Mouse (Mus musculus) forebrain, postnatal 0 days (tissue): ENCODE results near the gene C5ar1. TPM values are rescaled to one million over a fixed set of nuclear protein-coding genes. Genes with fewer than 3 reads are reported as not detected.
A peak's percentile ranks its signal among the peaks of the same experiment; 100 is the strongest.
"Not testable (repeated sequence)": the region's sequence is repeated elsewhere in the genome, so short reads cannot be mapped to it uniquely, and the experiment has no call there.

Experiments
- ATAC-seq: fragments of 200-750 bp; cut with Nextera tagmentation; 2 replicates; pipeline ENCODE4 v1.8.0; 2017; ENCODE audit warnings: mild to moderate bottlenecking, moderate library complexity
- DNase-seq: peaks from one replicate; pipeline ENCODE4 v3.0.0-alpha.2; 2015
- H3K27ac ChIP-seq: fragments of 300-500 bp; sonication (generic); 2 replicates; pipeline ENCODE4 v1.5.1; 2014; ENCODE audit warnings: low read depth, mild to moderate bottlenecking, antibody characterized with exemption, low read length, moderate library complexity, mixed read lengths
- H3K27me3 ChIP-seq: fragments of 300-500 bp; sonication (generic); 2 replicates; pipeline ENCODE4 v1.6.1; 2014; ENCODE audit warnings: mild to moderate bottlenecking, low read length, mixed read lengths; ENCODE audit not compliant: insufficient read depth
- H3K36me3 ChIP-seq: fragments of 300-500 bp; sonication (generic); 2 replicates; pipeline ENCODE4 v1.6.1; 2014; ENCODE audit warnings: mild to moderate bottlenecking, moderate library complexity; ENCODE audit not compliant: insufficient read depth
- H3K4me1 ChIP-seq: fragments of 300-500 bp; sonication (generic); 2 replicates; pipeline ENCODE4 v1.6.1; 2014; ENCODE audit warnings: antibody characterized with exemption; ENCODE audit not compliant: insufficient read depth
- H3K4me2 ChIP-seq: fragments of 300-500 bp; sonication (generic); 2 replicates; pipeline ENCODE4 v1.6.1; 2014; ENCODE audit warnings: low read depth, mild to moderate bottlenecking, moderate library complexity
- H3K4me3 ChIP-seq: fragments of 300-500 bp; sonication (generic); 2 replicates; pipeline ENCODE4 v1.5.1; 2014; ENCODE audit warnings: low read depth, low read length, mixed read lengths
- H3K9ac ChIP-seq: fragments of 300-500 bp; sonication (generic); 2 replicates; pipeline ENCODE4 v1.6.1; 2014; ENCODE audit warnings: mild to moderate bottlenecking
- H3K9me3 ChIP-seq: fragments of 300-500 bp; sonication (generic); 2 replicates; pipeline ENCODE4 v1.6.1; 2016; ENCODE audit warnings: low read length
- CTCF ChIP-seq: sonication (generic); IDR thresholded peaks from 2 replicates; pipeline ENCODE4 v1.5.1; 2016; ENCODE audit warnings: antibody characterized with exemption, control low read depth, low read depth
- WGBS: fragments of 180-500 bp; shearing (Covaris S2); extraction: QIAGEN DNeasy Blood & Tissue Kit; methylation state at CpG from one replicate; pipeline ENCODE4 v1.1.7; 2014; 5-methylcytosine and 5-hydroxymethylcytosine counted together
- polyA plus RNA-seq: library from polyadenylated mRNA; unstranded; fragments of >200 nt; fragmentation: Nextera tagmentation; extraction: Ambion mirVana; gene quantifications from 2 replicates; pipeline ENCODE4 v1.2.1, GENCODE M21; 2015
- total RNA-seq: library from RNA; depleted of rRNA; stranded (reverse); fragments of >200 nt; gene quantifications from 2 replicates; pipeline ENCODE4 v1.2.3, GENCODE M21; 2014; rRNA removed

C5ar1 gene
- 0.52 and 1.2 TPM in 2 replicates for total RNA-seq
- 1.7 TPM in 2 replicates for polyA plus RNA-seq

- no peaks in the 10 kb centered on the region for H3K36me3 ChIP-seq
- no peak for DNase-seq
- TF ChIP-seq CTCF: no peak
Observed at GRCm38 (mm10) chr7:16259110-16259590, at the start of gene C5ar1. TSS of gene C5ar1 (minus strand) at chr7:16259540.

GRCm38 (mm10) chr7:16308555-16309317 is 49.4 kb upstream of the C5ar1 start:
- H3K9ac ChIP-seq: no peak overlapping the region; the same call in 1 of the 2 replicates
- peaks cover 11% of the 10 kb centered on the region for H3K4me1 ChIP-seq
- H3K27ac ChIP-seq: no peak overlapping the region
- peak overlapping the region; percentile 98 for H3K4me2 ChIP-seq
- no peaks in the 10 kb centered on the region for H3K36me3 ChIP-seq
- DNase-seq (no peak), ATAC-seq (no peak)
- no peaks in the 10 kb centered on the region for H3K9me3 ChIP-seq
- WGBS: 42% methylated on average over 16 of the region's 16 CpGs
- no peak for TF ChIP-seq CTCF
- H3K4me3 ChIP-seq: peak overlapping the region; percentile 72
- H3K27me3 ChIP-seq: no peaks in the 10 kb centered on the region

More at GRCm38 (mm10) chr7:16259110-16259590, at the start of gene C5ar1:
- no peak for ATAC-seq
- WGBS: 89% methylated on average over 5 of the region's 5 CpGs
- H3K4me1 ChIP-seq: no peaks in the 10 kb centered on the region
- no peak within 1 kb of the TSS for H3K4me2 ChIP-seq
- H3K9ac ChIP-seq: no peak within 1 kb of the TSS
- no peak within 1 kb of the TSS for H3K27ac ChIP-seq
- H3K4me3 ChIP-seq: no peak within 1 kb of the TSS
- no peaks in the 10 kb centered on the region for H3K27me3 ChIP-seq
- H3K9me3 ChIP-seq: no peaks in the 10 kb centered on the region

- not testable (repeated sequence) for H3K9me3 ChIP-seq, H3K4me1 ChIP-seq, H3K27ac ChIP-seq, H3K27me3 ChIP-seq, DNase-seq, ATAC-seq, H3K36me3 ChIP-seq
- H3K9ac ChIP-seq: peak within 1 kb of the TSS; percentile 65
- 70% methylated on average over 1 of the region's 1 CpGs for WGBS
- H3K4me3 ChIP-seq: peak within 1 kb of the TSS; percentile 72
- peak within 1 kb of the TSS; percentile 98 for H3K4me2 ChIP-seq
Observed at GRCm38 (mm10) chr7:16308093-16308492, 48.8 kb upstream of the C5ar1 start, which contains the start of gene Bbc3. TSS of gene Bbc3 (plus strand) at chr7:16308393.

GRCm38 (mm10) chr7:16307141-16307540 is 47.8 kb upstream of the C5ar1 start:
- not testable (repeated sequence) for H3K4me1 ChIP-seq, H3K4me3 ChIP-seq, H3K4me2 ChIP-seq, H3K27ac ChIP-seq, H3K9me3 ChIP-seq, H3K36me3 ChIP-seq, ATAC-seq, DNase-seq, H3K27me3 ChIP-seq, H3K9ac ChIP-seq
- WGBS: 77% methylated on average over 6 of the region's 6 CpGs

- no peaks in the 10 kb centered on the region for H3K36me3 ChIP-seq
- H3K27ac ChIP-seq: peak overlapping the region; percentile 46; the same call in 1 of the 2 replicates
- TF ChIP-seq CTCF: no peak
- 1% methylated on average over 52 of the region's 52 CpGs for WGBS
- peak overlapping the region; percentile 42 for H3K9ac ChIP-seq
- ATAC-seq (peak; percentile 95), DNase-seq (peak; percentile 94)
- peak overlapping the region; percentile 46 for H3K4me3 ChIP-seq
- H3K4me2 ChIP-seq: peak overlapping the region; percentile 80
- H3K9me3 ChIP-seq: no peaks in the 10 kb centered on the region
- H3K4me1 ChIP-seq: peaks cover 11% of the 10 kb centered on the region; the same call in 1 of the 2 replicates
- H3K27me3 ChIP-seq: no peaks in the 10 kb centered on the region
Observed at GRCm38 (mm10) chr7:16299419-16300035, 40.2 kb upstream of the C5ar1 start.

- TF ChIP-seq CTCF: no peak
- Histone ChIP-seq H3K9ac (no peak overlapping the region), H3K27ac (no peak overlapping the region), H3K27me3 (no peaks in the 10 kb centered on the region), H3K36me3 (no peaks in the 10 kb centered on the region), H3K4me1 (peaks cover 11% of the 10 kb centered on the region; the same call in 1 of the 2 replicates), H3K4me3 (peak overlapping the region; percentile 46), H3K4me2 (peak overlapping the region; percentile 80), H3K9me3 (no peaks in the 10 kb centered on the region)
- 79% methylated on average over 5 of the region's 5 CpGs for WGBS
- DNase-seq (no peak), ATAC-seq (no peak)
Observed at GRCm38 (mm10) chr7:16298927-16299326, 39.6 kb upstream of the C5ar1 start.

- H3K4me3 ChIP-seq: no peak overlapping the region
- H3K4me1 ChIP-seq: peaks cover 11% of the 10 kb centered on the region; the same call in 1 of the 2 replicates
- no peak for TF ChIP-seq CTCF
- no peak overlapping the region for H3K9ac ChIP-seq
- DNase-seq (no peak), ATAC-seq (no peak)
- no peaks in the 10 kb centered on the region for H3K36me3 ChIP-seq
- H3K27me3 ChIP-seq: no peaks in the 10 kb centered on the region
- H3K27ac ChIP-seq: no peak overlapping the region
- WGBS: 65% methylated on average over 2 of the region's 2 CpGs
- H3K4me2 ChIP-seq: no peak overlapping the region
- no peaks in the 10 kb centered on the region for H3K9me3 ChIP-seq
Observed at GRCm38 (mm10) chr7:16297616-16298015, 38.3 kb upstream of the C5ar1 start.
